Mouse (Mus musculus): ENCODE results near the gene Wdr75. TPM values are rescaled to one million over a fixed set of nuclear protein-coding genes. Genes with fewer than 3 reads are reported as not detected.

Wdr75 gene
- polyA plus RNA-seq, 1 experiment from 2014 or later: 22.0 TPM

- no peak overlapping the region for H3K27ac ChIP-seq (ENCODE audit: low read length)
- H3K9ac ChIP-seq (ENCODE audit: low read depth, low read length): no peak overlapping the region
- H3K36me3 ChIP-seq (ENCODE audit: control insufficient read depth, insufficient read depth): no peaks in the 10 kb centered on the region
These were observed 66.2 kb downstream of the Wdr75 start for GRCm38 (mm10) chr1:45861162-45861561.

GRCm38 (mm10) chr1:45863641-45864040 lies 68.7 kb downstream of the Wdr75 start:
- H3K36me3 ChIP-seq (ENCODE audit: control insufficient read depth, insufficient read depth): no peaks in the 10 kb centered on the region
- ATAC-seq (ENCODE audit: low read depth): no peak
- H3K4me1 ChIP-seq (ENCODE audit: control insufficient read depth, low read depth, low read length): peaks cover 8% of the 10 kb centered on the region; the same call in 1 of the 2 replicates
- peaks cover 3% of the 10 kb centered on the region; the same call in 1 of the 2 replicates for H3K9me3 ChIP-seq (replicated peaks; ENCODE audit: control insufficient read depth, low read length)
- H3K27me3 ChIP-seq (ENCODE audit: control insufficient read depth, insufficient read depth, low read depth, low read length): no peaks in the 10 kb centered on the region
- H3K4me3 ChIP-seq (ENCODE audit: low read depth, low read length): no peak overlapping the region
- H3K9ac ChIP-seq (ENCODE audit: low read depth, low read length): no peak overlapping the region
- no peak overlapping the region for H3K27ac ChIP-seq (ENCODE audit: low read length)
- no peak overlapping the region for H3K4me2 ChIP-seq (ENCODE audit: low read depth, low read length)
- WGBS (ENCODE audit: insufficient replicate concordance): 75% methylated on average over 3 of the region's 3 CpGs

More at GRCm38 (mm10) chr1:45861162-45861561, 66.2 kb downstream of the Wdr75 start:
- ATAC-seq (ENCODE audit: low read depth): no peak
- Histone ChIP-seq H3K9me3 (replicated peaks; ENCODE audit: control insufficient read depth, low read length) (peaks cover 3% of the 10 kb centered on the region; the same call in 1 of the 2 replicates), H3K4me3 (ENCODE audit: low read depth, low read length) (no peak overlapping the region), H3K4me1 (ENCODE audit: control insufficient read depth, low read depth, low read length) (peaks cover 8% of the 10 kb centered on the region; the same call in 1 of the 2 replicates), H3K27me3 (ENCODE audit: control insufficient read depth, insufficient read depth, low read depth, low read length) (no peaks in the 10 kb centered on the region), H3K4me2 (ENCODE audit: low read depth, low read length) (no peak overlapping the region)

- peaks cover 8% of the 10 kb centered on the region; the same call in 1 of the 2 replicates for H3K4me1 ChIP-seq (ENCODE audit: control insufficient read depth, low read depth, low read length)
- ATAC-seq (ENCODE audit: low read depth): no peak
- peaks cover 3% of the 10 kb centered on the region; the same call in 1 of the 2 replicates for H3K9me3 ChIP-seq (replicated peaks; ENCODE audit: control insufficient read depth, low read length)
- no peak overlapping the region for H3K4me2 ChIP-seq (ENCODE audit: low read depth, low read length)
- H3K36me3 ChIP-seq (ENCODE audit: control insufficient read depth, insufficient read depth): no peaks in the 10 kb centered on the region
- peak overlapping the region; percentile 45; the same call in 1 of the 2 replicates for H3K27ac ChIP-seq (ENCODE audit: low read length)
- H3K27me3 ChIP-seq (ENCODE audit: control insufficient read depth, insufficient read depth, low read depth, low read length): no peaks in the 10 kb centered on the region
- 56% methylated on average over 4 of the region's 4 CpGs for WGBS (ENCODE audit: insufficient replicate concordance)
- H3K9ac ChIP-seq (ENCODE audit: low read depth, low read length): no peak overlapping the region
- H3K4me3 ChIP-seq (ENCODE audit: low read depth, low read length): no peak overlapping the region
These were observed 69.6 kb downstream of the Wdr75 start for GRCm38 (mm10) chr1:45864564-45865014.

GRCm38 (mm10) chr1:45865316-45865715 lies 70.3 kb downstream of the Wdr75 start:
- 26% methylated on average over 1 of the region's 1 CpGs for WGBS (ENCODE audit: insufficient replicate concordance)
- Histone ChIP-seq H3K36me3 (ENCODE audit: control insufficient read depth, insufficient read depth) (no peaks in the 10 kb centered on the region), H3K27ac (ENCODE audit: low read length) (0 out of 2 replicates have a peak overlapping the region, but pooled peaks have one; percentile 41), H3K4me2 (ENCODE audit: low read depth, low read length) (no peak overlapping the region), H3K27me3 (ENCODE audit: control insufficient read depth, insufficient read depth, low read depth, low read length) (no peaks in the 10 kb centered on the region), H3K4me1 (ENCODE audit: control insufficient read depth, low read depth, low read length) (peaks cover 2% of the 10 kb centered on the region; the same call in 1 of the 2 replicates), H3K9ac (ENCODE audit: low read depth, low read length) (no peak overlapping the region), H3K4me3 (ENCODE audit: low read depth, low read length) (no peak overlapping the region), H3K9me3 (replicated peaks; ENCODE audit: control insufficient read depth, low read length) (peaks cover 3% of the 10 kb centered on the region; the same call in 1 of the 2 replicates)
- peak; percentile 28; the same call in 1 of the 2 replicates for ATAC-seq (ENCODE audit: low read depth)

- Histone ChIP-seq H3K9me3 (replicated peaks; ENCODE audit: control insufficient read depth, low read length) (peaks cover 3% of the 10 kb centered on the region; the same call in 1 of the 2 replicates), H3K27me3 (ENCODE audit: control insufficient read depth, insufficient read depth, low read depth, low read length) (no peaks in the 10 kb centered on the region), H3K4me1 (ENCODE audit: control insufficient read depth, low read depth, low read length) (no peaks in the 10 kb centered on the region; the same call in 1 of the 2 replicates), H3K27ac (ENCODE audit: low read length) (no peak overlapping the region), H3K4me3 (ENCODE audit: low read depth, low read length) (no peak overlapping the region), H3K36me3 (ENCODE audit: control insufficient read depth, insufficient read depth) (no peaks in the 10 kb centered on the region), H3K4me2 (ENCODE audit: low read depth, low read length) (no peak overlapping the region), H3K9ac (ENCODE audit: low read depth, low read length) (no peak overlapping the region)
- ATAC-seq (ENCODE audit: low read depth): peak; percentile 42
- WGBS (ENCODE audit: insufficient replicate concordance): 13% methylated on average over 5 of the region's 5 CpGs
These were observed 70.8 kb downstream of the Wdr75 start for GRCm38 (mm10) chr1:45865727-45866126.

DNA sequence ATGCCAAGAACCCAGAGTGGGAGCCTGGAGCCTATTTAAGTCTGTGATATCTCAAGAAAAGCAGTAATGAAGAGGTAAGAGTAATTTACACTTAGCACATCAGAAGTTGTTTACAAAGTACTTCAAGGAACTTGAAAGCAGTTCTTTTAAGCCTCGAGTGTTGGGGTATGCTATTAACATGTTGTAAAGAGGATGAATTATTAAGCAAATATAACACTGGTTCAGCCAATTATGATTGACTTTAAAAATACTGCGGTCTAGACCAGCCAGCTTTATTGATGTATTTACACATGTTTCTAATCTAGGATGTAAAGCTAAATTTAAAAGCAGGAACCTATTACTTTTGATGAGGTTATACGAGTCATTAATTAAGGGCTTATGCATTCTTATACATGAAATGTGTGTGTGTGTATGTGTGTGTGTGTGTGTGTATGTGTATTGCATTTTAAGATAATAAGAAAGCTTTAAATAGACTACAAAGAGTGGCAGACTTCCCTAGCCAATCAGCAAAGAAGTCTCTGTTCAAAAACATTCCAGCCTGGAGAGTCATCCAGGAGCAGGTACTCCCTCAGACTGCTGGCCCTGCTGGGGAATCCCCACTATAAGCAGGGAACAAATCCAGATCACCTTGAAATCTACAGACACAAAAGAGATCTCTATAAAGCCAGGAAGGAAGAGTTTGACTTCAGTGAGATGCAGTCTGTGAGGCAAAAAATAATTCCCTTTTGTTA lies 71.5 kb downstream of the Wdr75 start:
- H3K27me3 ChIP-seq (ENCODE audit: control insufficient read depth, insufficient read depth, low read depth, low read length): no peaks in the 10 kb centered on the region
- no peak for ATAC-seq (ENCODE audit: low read depth)
- WGBS (ENCODE audit: insufficient replicate concordance): 47% methylated on average over 3 of the region's 3 CpGs
- H3K4me2 ChIP-seq (ENCODE audit: low read depth, low read length): no peak overlapping the region
- H3K36me3 ChIP-seq (ENCODE audit: control insufficient read depth, insufficient read depth): no peaks in the 10 kb centered on the region
- H3K4me1 ChIP-seq (ENCODE audit: control insufficient read depth, low read depth, low read length): no peaks in the 10 kb centered on the region; the same call in 1 of the 2 replicates
- no peak overlapping the region for H3K9ac ChIP-seq (ENCODE audit: low read depth, low read length)
- no peak overlapping the region for H3K27ac ChIP-seq (ENCODE audit: low read length)
- peaks cover 3% of the 10 kb centered on the region; the same call in 1 of the 2 replicates for H3K9me3 ChIP-seq (replicated peaks; ENCODE audit: control insufficient read depth, low read length)
- H3K4me3 ChIP-seq (ENCODE audit: low read depth, low read length): no peak overlapping the region

DNA sequence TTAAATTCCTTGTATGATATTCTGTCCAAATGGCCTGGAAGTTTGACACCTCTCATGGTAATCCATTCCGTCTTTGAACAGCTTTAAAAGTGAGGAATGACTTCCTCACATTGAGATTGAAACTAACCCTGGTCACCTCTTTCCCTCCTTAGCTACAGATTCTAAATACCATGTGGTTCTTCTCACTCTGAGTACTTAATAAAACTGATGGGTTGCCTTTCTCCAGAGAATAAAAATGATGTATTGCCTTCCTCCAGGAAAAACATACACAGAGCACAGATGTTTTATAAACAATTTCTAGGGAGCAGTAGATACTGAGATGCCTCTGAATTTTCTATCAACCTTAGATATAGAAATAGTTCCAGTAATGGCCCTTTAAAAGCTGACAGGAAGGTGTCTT lies 73.1 kb downstream of the Wdr75 start:
- Histone ChIP-seq H3K27ac (ENCODE audit: low read length) (peak overlapping the region; percentile 18; the same call in 1 of the 2 replicates), H3K27me3 (ENCODE audit: control insufficient read depth, insufficient read depth, low read depth, low read length) (no peaks in the 10 kb centered on the region), H3K36me3 (ENCODE audit: control insufficient read depth, insufficient read depth) (no peaks in the 10 kb centered on the region), H3K4me2 (ENCODE audit: low read depth, low read length) (no peak overlapping the region), H3K9ac (ENCODE audit: low read depth, low read length) (no peak overlapping the region), H3K4me1 (ENCODE audit: control insufficient read depth, low read depth, low read length) (peaks cover 5% of the 10 kb centered on the region), H3K9me3 (replicated peaks; ENCODE audit: control insufficient read depth, low read length) (peaks cover 2% of the 10 kb centered on the region; the same call in 1 of the 2 replicates), H3K4me3 (ENCODE audit: low read depth, low read length) (no peak overlapping the region)
- 61% methylated on average over 1 of the region's 1 CpGs for WGBS (ENCODE audit: insufficient replicate concordance)
- no peak for ATAC-seq (ENCODE audit: low read depth)

DNA sequence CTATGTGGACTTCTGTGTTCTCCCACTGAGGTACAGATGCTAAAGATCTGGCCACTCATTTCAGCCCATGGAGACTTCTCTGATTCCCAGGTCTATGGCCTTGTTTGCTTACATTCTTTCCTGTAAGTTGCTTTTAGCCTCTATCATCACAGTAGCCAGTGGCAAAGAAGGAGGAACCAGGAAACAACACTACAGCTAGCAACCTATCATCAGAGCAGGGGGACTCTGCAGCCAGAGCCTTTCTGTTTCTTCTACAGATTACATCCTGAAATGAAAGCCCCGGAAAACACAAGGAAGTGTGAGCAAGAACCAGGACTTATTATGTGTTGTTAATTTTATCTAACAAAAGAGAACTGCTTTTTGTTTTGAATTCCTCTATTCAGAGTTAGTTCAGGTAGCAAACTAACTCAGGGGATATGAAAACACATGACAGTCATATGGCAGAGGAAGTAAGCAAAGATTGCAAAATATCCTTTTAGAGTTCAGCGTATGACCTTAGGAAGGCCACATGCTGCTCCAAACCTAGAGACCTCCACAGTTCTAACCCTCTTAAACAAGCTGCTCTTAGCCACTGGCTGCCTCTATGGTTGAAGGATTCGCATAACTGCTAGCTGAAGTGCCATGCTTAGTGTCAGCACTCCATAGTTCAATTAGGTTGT lies 73.6 kb downstream of the Wdr75 start:
- WGBS (ENCODE audit: insufficient replicate concordance): 36% methylated on average over 3 of the region's 3 CpGs

More for the DNA sequence above, 73.6 kb downstream of the Wdr75 start:
- peak; percentile 30; the same call in 1 of the 2 replicates for ATAC-seq (ENCODE audit: low read depth)
- Histone ChIP-seq H3K9ac (ENCODE audit: low read depth, low read length) (no peak overlapping the region), H3K9me3 (replicated peaks; ENCODE audit: control insufficient read depth, low read length) (no peaks in the 10 kb centered on the region), H3K4me3 (ENCODE audit: low read depth, low read length) (no peak overlapping the region), H3K27me3 (ENCODE audit: control insufficient read depth, insufficient read depth, low read depth, low read length) (no peaks in the 10 kb centered on the region), H3K4me1 (ENCODE audit: control insufficient read depth, low read depth, low read length) (peaks cover 8% of the 10 kb centered on the region), H3K4me2 (ENCODE audit: low read depth, low read length) (no peak overlapping the region), H3K36me3 (ENCODE audit: control insufficient read depth, insufficient read depth) (no peaks in the 10 kb centered on the region), H3K27ac (ENCODE audit: low read length) (peak overlapping the region; percentile 18; the same call in 1 of the 2 replicates)
